Mouse (Mus musculus): ENCODE measurements around the gene Ralgapa2.

The Ralgapa2 gene

GRCm38 (mm10) chr2:146359676-146360075 lies 152.5 kb downstream of the Ralgapa2 start:
- DNase-seq (ENCODE audit: low spot score) = no peak

- DNase-seq (ENCODE audit: low spot score) = no peak
Measured at GRCm38 (mm10) chr2:146356524-146356923, 155.6 kb downstream of the Ralgapa2 start.

- no peak for DNase-seq (ENCODE audit: low spot score)
Measured at GRCm38 (mm10) chr2:146350230-146350629, 161.9 kb downstream of the Ralgapa2 start.

GRCm38 (mm10) chr2:146347942-146348341 lies 164.2 kb downstream of the Ralgapa2 start:
- no peak for DNase-seq (ENCODE audit: low spot score)

GRCm38 (mm10) chr2:146340090-146340489 lies 172.1 kb downstream of the Ralgapa2 start:
- DNase-seq (ENCODE audit: low spot score) = no peak

GRCm38 (mm10) chr2:146337540-146337939 lies 174.6 kb downstream of the Ralgapa2 start:
- DNase-seq (ENCODE audit: low spot score) = no peak

- no peak for DNase-seq (ENCODE audit: low spot score)
Measured at GRCm38 (mm10) chr2:146331894-146332476, 180.2 kb downstream of the Ralgapa2 start.

- no peak for DNase-seq (ENCODE audit: low spot score)
Measured at GRCm38 (mm10) chr2:146330772-146331281, 181.3 kb downstream of the Ralgapa2 start.

- DNase-seq (ENCODE audit: low spot score) = no peak
Measured at GRCm38 (mm10) chr2:146330101-146330500, 182.0 kb downstream of the Ralgapa2 start.

- DNase-seq (ENCODE audit: low spot score) = no peak
Measured at GRCm38 (mm10) chr2:146326654-146327053, 185.5 kb downstream of the Ralgapa2 start.

- no peak for DNase-seq (ENCODE audit: low spot score)
Measured at GRCm38 (mm10) chr2:146324907-146325715, 187.0 kb downstream of the Ralgapa2 start.

- DNase-seq (ENCODE audit: low spot score) = no peak
Measured at GRCm38 (mm10) chr2:146324140-146324906, 187.8 kb downstream of the Ralgapa2 start.

GRCm38 (mm10) chr2:146323528-146323927 lies 188.6 kb downstream of the Ralgapa2 start:
- no peak for DNase-seq (ENCODE audit: low spot score)

GRCm38 (mm10) chr2:146322770-146323169 lies 189.4 kb downstream of the Ralgapa2 start:
- DNase-seq (ENCODE audit: low spot score) = no peak

- DNase-seq (ENCODE audit: low spot score) = no peak
Measured at GRCm38 (mm10) chr2:146322019-146322418, 190.1 kb downstream of the Ralgapa2 start.

GRCm38 (mm10) chr2:146320666-146321065 lies 191.5 kb downstream of the Ralgapa2 start:
- no peak for DNase-seq (ENCODE audit: low spot score)

GRCm38 (mm10) chr2:146314751-146315150 lies 197.4 kb downstream of the Ralgapa2 start:
- DNase-seq (ENCODE audit: low spot score) = no peak

- DNase-seq (ENCODE audit: low spot score) = no peak
Measured at GRCm38 (mm10) chr2:146313811-146314210, 198.3 kb downstream of the Ralgapa2 start.

GRCm38 (mm10) chr2:146310760-146311159 lies 201.4 kb downstream of the Ralgapa2 start:
- DNase-seq (ENCODE audit: low spot score) = no peak

GRCm38 (mm10) chr2:146310291-146310690 lies 201.9 kb downstream of the Ralgapa2 start:
- DNase-seq (ENCODE audit: low spot score) = no peak

- DNase-seq (ENCODE audit: low spot score) = no peak
Measured at GRCm38 (mm10) chr2:146309413-146309812, 202.7 kb downstream of the Ralgapa2 start.

- DNase-seq (ENCODE audit: low spot score) = no peak
Measured at GRCm38 (mm10) chr2:146307060-146307459, 205.1 kb downstream of the Ralgapa2 start.

Measured in urinary bladder, postnatal 10 days (tissue).